Mouse (Mus musculus) lung, embryonic 16.5 days (tissue): ENCODE measurements around the gene Hoxa1. TPM values are rescaled to one million over a fixed set of nuclear protein-coding genes. Genes with fewer than 3 reads are reported as not detected.

Experiments used
- ATAC-seq: fragments of 200-750 bp; cut with Nextera tagmentation; 2 replicates; pipeline ENCODE4 v1.8.0; 2017; ENCODE audit warnings: low read depth, mild to moderate bottlenecking, moderate library complexity
- H3K27ac ChIP-seq: fragments of 300-500 bp; sonication (generic); 2 replicates; pipeline ENCODE4 v1.5.1; 2014; ENCODE audit warnings: mild to moderate bottlenecking, control low read depth, low read length
- H3K27me3 ChIP-seq: fragments of 300-500 bp; sonication (generic); 2 replicates; pipeline ENCODE4 v1.6.1; 2014; ENCODE audit warnings: low read depth, low read length, mixed read lengths; ENCODE audit not compliant: control insufficient read depth, insufficient read depth
- H3K36me3 ChIP-seq: fragments of 300-500 bp; sonication (generic); 2 replicates; pipeline ENCODE4 v1.6.1; 2014; ENCODE audit warnings: low read length; ENCODE audit not compliant: control insufficient read depth, insufficient read depth
- H3K4me1 ChIP-seq: fragments of 300-500 bp; sonication (generic); replicated peaks from 2 replicates; pipeline ENCODE4 v1.6.1; 2014; ENCODE audit warnings: low read length, mixed read lengths; ENCODE audit not compliant: control insufficient read depth, insufficient read depth
- H3K4me2 ChIP-seq: fragments of 300-500 bp; sonication (generic); 2 replicates; pipeline ENCODE4 v1.6.1; 2014; ENCODE audit warnings: low read depth, low read length, control low read depth
- H3K4me3 ChIP-seq: fragments of 300-500 bp; sonication (generic); 2 replicates; pipeline ENCODE4 v1.5.1; 2014; ENCODE audit warnings: mild to moderate bottlenecking, low read length, control low read depth
- H3K9ac ChIP-seq: fragments of 300-500 bp; sonication (generic); 2 replicates; pipeline ENCODE4 v1.6.1; 2014; ENCODE audit warnings: low read length, control low read depth
- H3K9me3 ChIP-seq: fragments of 300-500 bp; sonication (generic); 2 replicates; pipeline ENCODE4 v1.6.1; 2016; ENCODE audit warnings: low read length; ENCODE audit not compliant: control insufficient read depth
- whole genome bisulfite sequencing: fragments of 180-500 bp; shearing (Covaris S2); extraction: QIAGEN DNeasy Blood & Tissue Kit; methylation state at CpG from one replicate; pipeline ENCODE4 v1.1.7; 2014; 5-methylcytosine and 5-hydroxymethylcytosine counted together
- polyA plus RNA-seq: library from polyadenylated mRNA; unstranded; fragments of >200 nt; fragmentation: Nextera tagmentation; extraction: Ambion mirVana; gene quantifications from 2 replicates; pipeline ENCODE4 v1.2.1, GENCODE M21; 2015

Gene Hoxa1
- polyA plus RNA-seq, 1 experiment from 2014 or later: 1.4 TPM

DNA sequence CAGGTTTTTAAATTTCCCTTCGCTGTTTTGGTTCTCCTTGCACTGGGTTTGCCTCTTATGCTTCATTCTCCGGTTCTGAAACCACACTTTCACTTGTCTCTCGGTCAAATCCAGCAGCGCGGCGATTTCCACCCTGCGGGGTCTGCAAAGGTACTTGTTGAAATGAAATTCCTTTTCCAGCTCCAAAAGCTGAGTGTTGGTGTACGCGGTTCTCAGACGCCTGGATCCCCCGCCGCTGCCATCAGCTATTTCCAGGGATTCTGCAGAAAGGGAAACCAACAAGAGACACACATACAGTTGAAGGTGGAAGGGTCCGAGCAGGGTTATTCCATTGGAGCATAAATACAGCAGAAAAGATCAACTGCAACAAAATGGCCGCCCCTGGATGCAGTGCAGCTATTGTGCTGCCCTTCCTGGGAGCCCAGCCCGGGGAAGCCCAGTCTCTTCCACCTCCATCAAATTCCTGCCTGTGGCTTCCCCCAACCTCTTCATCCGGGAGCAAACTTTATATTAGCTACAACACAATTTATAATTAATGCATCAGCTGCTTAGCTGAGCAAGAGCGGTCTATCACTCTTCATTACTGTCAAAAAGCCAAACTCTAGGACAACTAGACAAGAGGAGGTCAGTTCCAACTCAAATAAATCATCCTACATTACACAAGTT, 5.4 kb upstream of the Hoxa1 start:
- Histone ChIP-seq H3K36me3 (no peaks in the 10 kb centered on the region), H3K9me3 (no peaks in the 10 kb centered on the region), H3K27ac (peak overlapping the region; percentile 96), H3K4me2 (peak overlapping the region; percentile 96), H3K4me3 (peak overlapping the region; percentile 58), H3K9ac (peak overlapping the region; percentile 80), H3K27me3 (peaks cover 26% of the 10 kb centered on the region), H3K4me1 (peaks cover 13% of the 10 kb centered on the region)
- ATAC-seq: peak; percentile 56
- 3% methylated on average over 17 of the region's 17 CpGs for WGBS

GRCm38 (mm10) chr6:52162611-52163365, 4.7 kb upstream of the Hoxa1 start:
- Histone ChIP-seq H3K4me1 (peaks cover 13% of the 10 kb centered on the region), H3K9ac (peak overlapping the region; percentile 80), H3K4me2 (peak overlapping the region; percentile 96), H3K4me3 (peak overlapping the region; percentile 58), H3K36me3 (no peaks in the 10 kb centered on the region), H3K9me3 (no peaks in the 10 kb centered on the region), H3K27ac (peak overlapping the region; percentile 96), H3K27me3 (peaks cover 27% of the 10 kb centered on the region)
- ATAC-seq: no peak
- WGBS: 8% methylated on average over 14 of the region's 14 CpGs

DNA sequence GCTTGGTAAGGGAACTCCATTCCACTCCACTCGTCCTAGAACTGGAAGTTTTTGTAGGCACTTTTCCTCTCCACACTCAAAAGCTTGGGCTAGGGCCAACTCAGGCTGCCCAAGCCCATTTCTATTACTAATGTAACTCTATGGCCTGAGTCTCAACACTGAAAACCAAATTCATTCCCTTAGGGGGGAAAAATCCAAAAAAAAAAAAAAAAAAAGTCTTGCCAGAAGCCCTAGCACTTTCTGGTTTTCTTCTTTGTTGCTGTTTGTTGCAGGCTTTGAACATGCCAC, 3.9 kb upstream of the Hoxa1 start:
- Histone ChIP-seq H3K27me3 (peaks cover 33% of the 10 kb centered on the region), H3K9ac (peak overlapping the region; percentile 11), H3K4me1 (peaks cover 13% of the 10 kb centered on the region), H3K27ac (peak overlapping the region; percentile 73), H3K9me3 (no peaks in the 10 kb centered on the region), H3K4me3 (peak overlapping the region; percentile 30), H3K36me3 (no peaks in the 10 kb centered on the region), H3K4me2 (peak overlapping the region; percentile 96)
- no peak for ATAC-seq
- WGBS: 4% methylated on average over 1 of the region's 1 CpGs

DNA sequence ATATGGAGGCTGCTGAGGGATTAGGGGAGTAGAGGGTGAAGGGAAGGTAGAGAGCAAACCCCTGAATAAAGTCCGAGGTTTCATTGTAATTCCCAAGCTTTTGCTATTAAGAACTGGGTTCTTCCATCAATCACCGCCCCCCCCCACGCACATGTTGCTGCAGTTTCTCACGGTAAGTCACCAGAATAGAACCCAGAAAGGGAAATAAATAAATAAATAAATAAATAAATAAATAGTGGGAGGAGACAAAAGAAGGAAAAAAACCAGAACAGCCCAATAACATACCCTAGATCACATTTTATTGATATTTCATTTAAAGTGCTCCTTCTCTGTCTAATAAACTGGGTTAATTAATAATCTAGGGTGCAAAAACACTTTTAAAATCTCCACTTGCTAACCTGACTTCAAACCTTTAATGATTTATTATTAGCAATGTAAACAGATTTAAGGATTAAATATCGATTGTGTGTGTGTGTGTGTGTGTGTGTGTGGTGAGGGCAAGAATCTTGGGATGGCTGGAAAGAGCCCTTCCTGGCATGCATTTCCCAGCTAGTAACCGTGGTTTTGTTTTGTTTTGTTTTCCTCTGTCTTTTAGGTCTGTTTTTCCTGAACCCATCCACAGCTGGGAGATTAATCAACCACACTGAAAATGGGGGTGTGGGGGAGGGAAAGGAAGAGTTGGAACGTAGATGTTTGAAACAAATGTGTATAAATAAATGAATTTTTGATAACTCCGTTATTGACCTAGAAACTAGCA, 3.4 kb upstream of the Hoxa1 start:
- peak overlapping the region; percentile 85 for H3K9ac ChIP-seq
- peak overlapping the region; percentile 96 for H3K4me2 ChIP-seq
- peaks cover 10% of the 10 kb centered on the region for H3K4me1 ChIP-seq
- H3K9me3 ChIP-seq: no peaks in the 10 kb centered on the region
- ATAC-seq: no peak
- peaks cover 34% of the 10 kb centered on the region for H3K27me3 ChIP-seq
- peak overlapping the region; percentile 98 for H3K27ac ChIP-seq
- WGBS: 9% methylated on average over 8 of the region's 8 CpGs
- H3K36me3 ChIP-seq: no peaks in the 10 kb centered on the region
- H3K4me3 ChIP-seq: peak overlapping the region; percentile 80

DNA sequence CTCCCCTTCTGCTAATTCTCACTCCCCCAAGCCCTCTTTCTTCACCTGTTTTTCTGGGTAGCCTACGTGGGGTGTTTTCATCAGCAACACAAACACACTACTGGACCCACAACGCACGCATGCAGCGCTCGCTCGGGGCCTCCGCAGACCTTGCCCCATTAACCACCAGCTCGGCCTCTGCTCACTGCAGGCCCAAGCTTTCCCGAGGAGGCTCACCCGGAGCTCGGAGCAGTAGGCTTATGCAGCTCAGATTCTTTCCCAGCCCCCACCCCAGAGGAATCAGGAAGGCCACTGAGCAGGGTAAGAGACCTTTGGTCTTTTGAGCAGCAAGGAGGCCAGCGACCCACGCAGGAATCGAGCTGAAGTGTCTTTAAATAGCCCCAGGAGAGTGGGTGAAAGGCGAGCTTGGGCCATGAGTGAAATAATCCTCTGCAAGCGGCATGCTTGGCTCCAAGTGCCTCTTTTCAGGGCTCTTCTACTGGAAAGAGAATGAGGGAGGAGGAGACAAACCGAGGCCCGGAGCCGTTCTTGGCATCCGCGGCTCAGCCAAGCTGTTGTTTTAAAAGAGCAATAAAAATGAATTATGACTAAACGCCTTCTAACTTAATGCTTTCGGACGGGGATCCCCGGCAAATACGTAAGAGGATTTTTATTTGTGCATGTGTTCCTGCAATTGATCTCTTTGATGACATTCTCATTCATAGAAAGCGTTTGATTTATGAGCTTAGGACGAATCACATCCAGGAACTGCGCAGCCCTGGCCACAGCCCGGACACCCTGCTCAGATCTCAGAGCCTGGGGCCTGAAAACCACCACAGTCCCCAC, 2.6 kb upstream of the Hoxa1 start:
- Histone ChIP-seq H3K4me1 (peaks cover 10% of the 10 kb centered on the region), H3K9me3 (no peaks in the 10 kb centered on the region), H3K4me3 (peak overlapping the region; percentile 80), H3K9ac (peak overlapping the region; percentile 85), H3K27me3 (peaks cover 38% of the 10 kb centered on the region), H3K27ac (peak overlapping the region; percentile 98), H3K36me3 (no peaks in the 10 kb centered on the region), H3K4me2 (peak overlapping the region; percentile 96)
- 3% methylated on average over 30 of the region's 30 CpGs for WGBS
- ATAC-seq: no peak

DNA sequence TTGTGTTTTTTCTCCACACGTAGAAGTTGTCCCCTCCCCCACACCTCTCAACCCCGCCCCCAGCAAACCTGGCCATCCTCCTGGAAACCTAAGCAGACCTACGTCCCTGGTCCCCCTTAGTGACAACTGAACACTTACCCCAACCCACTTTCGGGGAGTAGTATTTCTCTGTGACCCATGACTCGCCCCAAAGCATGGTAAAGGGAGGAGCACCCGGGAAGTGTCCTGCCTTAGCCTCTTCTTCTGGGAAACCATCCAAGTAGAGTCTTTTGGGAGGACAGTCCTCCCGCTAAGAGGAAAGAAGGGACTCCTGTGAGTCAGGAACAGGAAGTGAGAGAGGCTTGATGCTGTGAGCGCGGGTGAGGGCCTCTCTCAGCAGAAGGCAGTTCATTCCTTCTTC, 1.9 kb upstream of the Hoxa1 start:
- Histone ChIP-seq H3K4me1 (peaks cover 10% of the 10 kb centered on the region), H3K4me3 (peak overlapping the region; percentile 80), H3K27ac (peak overlapping the region; percentile 98), H3K27me3 (peaks cover 45% of the 10 kb centered on the region), H3K36me3 (no peaks in the 10 kb centered on the region), H3K9me3 (no peaks in the 10 kb centered on the region), H3K4me2 (peak overlapping the region; percentile 96), H3K9ac (peak overlapping the region; percentile 85)
- WGBS: 7% methylated on average over 9 of the region's 9 CpGs
- ATAC-seq: no peak

DNA sequence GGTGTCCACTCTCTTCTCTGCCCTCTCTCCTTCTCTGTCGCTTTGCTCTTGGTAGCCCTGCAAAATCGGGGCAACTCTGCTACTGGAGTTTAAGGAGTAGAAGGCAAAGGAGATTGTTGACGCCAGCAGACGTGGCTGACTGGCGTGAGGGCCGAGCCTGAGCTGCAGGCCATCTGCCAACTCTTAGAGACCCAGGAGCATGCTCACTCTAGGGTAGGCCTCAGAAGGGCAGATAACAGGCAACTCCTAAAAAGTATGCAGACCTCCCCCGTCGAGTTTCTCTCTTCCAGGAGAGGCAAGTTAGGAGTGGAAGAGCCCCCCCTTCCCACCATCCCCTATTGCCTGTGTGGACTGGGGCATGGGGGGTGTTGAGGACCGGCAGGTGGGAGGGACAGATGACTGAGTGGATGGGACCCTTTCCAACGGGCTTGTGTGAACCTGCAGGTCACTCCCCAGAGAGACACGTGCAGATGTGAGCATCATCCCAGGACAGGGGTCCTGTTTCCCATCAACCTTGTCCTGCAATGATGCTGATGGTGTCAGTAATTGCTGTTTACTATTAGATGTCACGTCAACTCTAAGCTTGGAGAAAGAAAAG, 1.1 kb upstream of the Hoxa1 start:
- Histone ChIP-seq H3K27me3 (peaks cover 52% of the 10 kb centered on the region), H3K9ac (peak overlapping the region; percentile 85), H3K36me3 (no peaks in the 10 kb centered on the region), H3K4me3 (peak overlapping the region; percentile 80), H3K4me1 (peaks cover 10% of the 10 kb centered on the region), H3K9me3 (no peaks in the 10 kb centered on the region), H3K4me2 (peak overlapping the region; percentile 96), H3K27ac (peak overlapping the region; percentile 98)
- 3% methylated on average over 12 of the region's 12 CpGs for WGBS
- peak; percentile 24; the same call in 1 of the 2 replicates for ATAC-seq

DNA sequence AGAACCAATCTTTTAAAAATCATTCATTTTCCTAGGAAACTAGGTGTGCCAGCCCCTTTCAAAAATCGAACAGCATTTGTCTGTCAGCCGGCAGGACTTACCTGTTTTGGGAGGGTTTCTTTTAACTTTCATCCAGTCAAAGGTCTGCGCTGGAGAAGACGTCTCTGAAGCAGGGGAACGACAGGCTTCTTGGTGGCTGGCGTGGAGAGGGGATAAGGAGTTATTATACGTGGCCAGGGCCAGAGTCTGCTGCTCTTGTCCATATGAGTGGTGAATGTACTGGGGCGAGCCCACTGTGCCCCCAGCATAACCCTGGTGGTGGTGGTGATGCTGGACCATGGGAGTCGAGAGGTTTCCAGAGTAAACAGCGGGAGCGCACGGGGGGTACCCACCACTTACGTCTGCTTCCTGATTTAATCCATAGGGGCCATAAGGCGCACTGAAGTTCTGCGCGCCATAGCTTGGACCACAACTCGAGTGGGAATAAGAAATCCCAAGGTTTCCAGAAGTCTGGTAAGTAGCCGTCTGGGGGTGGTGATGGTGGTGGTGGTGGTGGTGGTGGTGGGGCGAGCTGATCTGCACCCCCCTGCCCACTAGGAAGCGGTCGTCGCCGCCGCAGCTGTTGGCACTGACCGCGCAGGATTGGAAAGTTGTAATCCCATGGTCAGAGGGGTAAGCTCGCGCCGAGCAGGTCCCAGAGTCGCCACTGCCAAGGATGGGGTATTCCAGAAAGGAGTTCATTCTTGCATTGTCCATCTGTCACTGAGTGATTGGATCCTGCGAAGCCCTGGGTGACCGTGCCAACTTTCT, 446 bp downstream of the Hoxa1 start:
- Histone ChIP-seq H3K4me1 (peaks cover 10% of the 10 kb centered on the region), H3K4me2 (peak overlapping the region; percentile 96), H3K9ac (peak overlapping the region; percentile 38), H3K27ac (no peak overlapping the region), H3K9me3 (no peaks in the 10 kb centered on the region), H3K36me3 (no peaks in the 10 kb centered on the region), H3K4me3 (peak overlapping the region; percentile 80), H3K27me3 (peaks cover 64% of the 10 kb centered on the region)
- 1% methylated on average over 32 of the region's 32 CpGs for WGBS
- no peak for ATAC-seq
